Mouse (Mus musculus): ENCODE measurements around the gene Fgf8. TPM values are rescaled to one million over a fixed set of nuclear protein-coding genes. Genes with fewer than 3 reads are reported as not detected.

Gene Fgf8
- polyA plus RNA-seq, 1 experiment from 2014 or later = 78.5 TPM

DNA sequence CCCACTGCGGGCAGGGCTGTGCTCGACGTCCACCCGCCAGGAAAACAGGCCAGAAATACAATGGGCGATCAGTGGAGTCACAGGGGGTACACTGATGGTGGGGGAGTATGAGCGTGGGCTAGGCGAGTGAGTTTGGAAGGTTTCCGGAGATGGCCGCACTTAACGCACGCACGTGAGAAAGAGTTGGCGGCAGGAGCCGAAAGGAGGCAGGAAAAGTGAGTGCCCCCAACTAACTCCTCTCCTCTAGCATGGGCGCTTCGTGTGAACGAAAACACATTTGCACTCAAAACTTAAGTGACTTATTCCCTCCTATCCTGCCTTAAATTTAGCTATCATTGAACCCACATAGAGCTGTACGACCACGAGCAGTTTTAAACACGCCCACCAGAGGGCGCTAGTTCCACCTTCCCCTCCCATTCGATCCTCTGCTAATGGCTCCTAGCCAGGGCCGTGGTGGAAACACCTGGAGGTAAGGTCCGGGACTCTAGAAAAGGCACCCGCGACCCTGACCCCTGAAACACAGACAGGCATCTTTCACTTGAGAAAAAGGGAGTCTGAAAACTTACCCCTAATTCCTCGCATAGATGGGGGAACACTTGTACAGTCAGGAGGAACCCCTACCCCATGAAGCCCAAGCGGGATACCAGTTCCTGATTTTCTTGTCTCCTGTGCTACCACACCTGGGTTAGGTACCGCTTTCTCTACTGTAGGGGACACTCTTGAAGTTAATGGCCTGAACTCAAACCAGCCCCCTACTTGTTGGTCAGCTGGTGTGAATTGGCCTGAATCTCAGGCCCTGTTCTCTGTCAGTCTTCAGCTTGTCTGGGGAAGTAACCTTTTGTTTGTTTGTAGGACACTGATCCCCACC, 3.7 kb upstream of the Fgf8 start:
- Histone ChIP-seq H3K27me3 (ENCODE audit: low read depth, poor library complexity, severe bottlenecking) (peaks cover 60% of the 10 kb centered on the region), H3K36me3 (peaks cover 18% of the 10 kb centered on the region), H3K27ac (no peak overlapping the region), H3K4me3 (peak overlapping the region; percentile 5; the same call in 1 of the 2 replicates), H3K4me1 (peaks cover 62% of the 10 kb centered on the region), H3K9me3 (replicated peaks) (no peaks in the 10 kb centered on the region)
- WGBS = 7% methylated on average over 29 of the region's 29 CpGs
- DNase-seq (ENCODE audit: low spot score) = peak; percentile 88

DNA sequence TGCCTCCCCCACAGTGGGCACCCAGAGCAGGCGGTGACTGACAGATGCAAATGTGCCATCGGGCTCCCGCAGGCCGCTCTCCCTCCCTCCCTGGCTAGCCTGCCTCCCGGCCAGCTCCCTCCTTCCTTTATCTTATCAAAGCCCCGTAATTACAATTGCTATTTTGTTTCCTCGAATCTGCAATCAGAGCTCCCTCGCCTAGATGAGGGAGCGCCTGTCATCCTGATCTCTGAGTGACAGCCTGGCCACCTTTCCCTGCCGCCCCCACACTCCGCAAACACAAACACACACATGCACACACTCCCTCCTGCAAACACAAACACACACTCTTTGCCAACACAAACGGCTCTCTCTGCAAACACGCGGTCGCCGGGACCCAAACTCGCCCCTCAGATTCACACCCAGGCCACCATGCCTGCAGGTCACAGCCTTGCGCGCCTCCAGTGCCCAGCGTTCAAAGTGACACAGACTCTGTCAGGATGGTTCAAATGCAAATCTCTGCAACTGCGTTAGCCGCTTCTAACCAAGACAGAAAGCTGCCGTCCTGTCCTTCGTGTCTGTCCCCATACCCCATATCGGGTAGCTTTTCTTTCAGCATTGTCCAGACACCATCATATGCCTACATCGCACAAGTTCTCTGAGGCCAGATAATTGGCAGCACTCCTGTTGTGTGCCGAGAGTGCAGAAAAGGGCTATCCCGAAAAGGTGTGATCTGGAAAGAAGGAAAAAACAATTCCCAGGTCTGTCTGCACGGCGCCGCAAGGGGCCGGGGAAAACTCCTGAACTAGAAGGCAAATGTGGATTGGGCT, 2.8 kb upstream of the Fgf8 start:
- H3K4me1 ChIP-seq = peaks cover 69% of the 10 kb centered on the region
- no peak overlapping the region for H3K27ac ChIP-seq
- peaks cover 69% of the 10 kb centered on the region for H3K27me3 ChIP-seq (ENCODE audit: low read depth, poor library complexity, severe bottlenecking)
- H3K4me3 ChIP-seq = peak overlapping the region; percentile 5; the same call in 1 of the 2 replicates
- H3K9me3 ChIP-seq (replicated peaks) = no peaks in the 10 kb centered on the region
- WGBS = 2% methylated on average over 32 of the region's 32 CpGs
- H3K36me3 ChIP-seq = peaks cover 11% of the 10 kb centered on the region
- DNase-seq (ENCODE audit: low spot score) = peak; percentile 58

DNA sequence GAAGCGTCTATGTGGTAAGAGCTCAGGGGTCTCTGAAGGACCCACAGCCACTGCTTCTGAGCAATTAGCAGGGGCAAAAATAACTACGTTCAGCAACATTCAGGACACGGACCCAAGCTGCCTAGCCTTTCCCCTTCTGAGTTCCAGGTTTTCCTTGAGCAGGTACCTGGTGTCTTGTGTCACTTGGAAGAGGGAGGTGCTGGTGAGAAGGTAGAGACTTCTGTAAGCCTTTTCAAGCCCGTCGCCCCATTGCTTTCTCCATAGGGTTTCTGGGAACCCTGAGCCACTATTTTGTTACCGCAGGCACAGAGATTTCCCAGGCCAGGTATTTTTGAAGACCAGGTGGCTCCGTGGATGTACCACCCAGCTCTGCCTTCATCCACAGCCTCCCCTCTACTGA, 904 bp upstream of the Fgf8 start:
- peaks cover 88% of the 10 kb centered on the region for H3K27me3 ChIP-seq (ENCODE audit: low read depth, poor library complexity, severe bottlenecking)
- peaks cover 7% of the 10 kb centered on the region for H3K36me3 ChIP-seq
- H3K9me3 ChIP-seq (replicated peaks) = no peaks in the 10 kb centered on the region
- H3K4me3 ChIP-seq = no peak overlapping the region; the same call in 1 of the 2 replicates
- H3K4me1 ChIP-seq = peaks cover 66% of the 10 kb centered on the region
- 13% methylated on average over 7 of the region's 7 CpGs for WGBS
- DNase-seq (ENCODE audit: low spot score) = no peak
- no peak overlapping the region for H3K27ac ChIP-seq

DNA sequence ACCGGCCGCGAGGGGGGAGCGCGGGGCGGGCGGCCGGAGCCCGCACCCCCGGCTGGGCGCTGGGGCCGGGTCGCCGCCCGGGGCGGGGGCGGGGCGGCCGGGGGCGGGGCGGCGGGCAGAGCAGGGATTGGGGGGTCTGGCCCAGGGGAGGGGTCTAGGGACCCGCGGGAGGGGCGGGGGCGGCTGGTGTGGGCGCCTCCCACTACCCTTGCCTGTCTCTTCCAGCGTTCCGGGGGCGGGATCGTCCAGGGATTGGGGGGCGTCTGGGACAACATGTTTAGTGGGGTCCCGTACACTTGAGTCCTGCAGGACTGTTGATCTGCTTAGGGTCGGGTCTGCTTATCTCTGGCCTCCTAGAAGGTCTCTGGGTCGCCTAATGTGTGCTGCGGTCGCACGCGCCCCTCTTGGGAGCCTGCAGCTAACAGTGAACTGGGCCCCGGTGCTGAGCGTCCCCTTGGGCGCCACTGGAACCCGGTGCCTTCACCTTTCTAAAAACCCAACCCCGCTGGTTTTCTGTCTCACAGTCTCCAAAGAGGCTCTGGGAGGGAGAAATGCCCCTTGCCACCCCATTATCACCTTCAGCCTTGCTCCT, 365 bp upstream of the Fgf8 start:
- Histone ChIP-seq H3K4me1 (peaks cover 62% of the 10 kb centered on the region), H3K4me3 (peak overlapping the region; percentile 57), H3K36me3 (peaks cover 4% of the 10 kb centered on the region; the same call in 1 of the 2 replicates), H3K9me3 (replicated peaks) (no peaks in the 10 kb centered on the region), H3K27ac (0 out of 2 replicates have a peak overlapping the region, but pooled peaks have one; percentile 59), H3K27me3 (ENCODE audit: low read depth, poor library complexity, severe bottlenecking) (peaks cover 93% of the 10 kb centered on the region)
- DNase-seq (ENCODE audit: low spot score) = peak; percentile 59
- under 1% methylated on average over 19 of the region's 44 CpGs for WGBS

DNA sequence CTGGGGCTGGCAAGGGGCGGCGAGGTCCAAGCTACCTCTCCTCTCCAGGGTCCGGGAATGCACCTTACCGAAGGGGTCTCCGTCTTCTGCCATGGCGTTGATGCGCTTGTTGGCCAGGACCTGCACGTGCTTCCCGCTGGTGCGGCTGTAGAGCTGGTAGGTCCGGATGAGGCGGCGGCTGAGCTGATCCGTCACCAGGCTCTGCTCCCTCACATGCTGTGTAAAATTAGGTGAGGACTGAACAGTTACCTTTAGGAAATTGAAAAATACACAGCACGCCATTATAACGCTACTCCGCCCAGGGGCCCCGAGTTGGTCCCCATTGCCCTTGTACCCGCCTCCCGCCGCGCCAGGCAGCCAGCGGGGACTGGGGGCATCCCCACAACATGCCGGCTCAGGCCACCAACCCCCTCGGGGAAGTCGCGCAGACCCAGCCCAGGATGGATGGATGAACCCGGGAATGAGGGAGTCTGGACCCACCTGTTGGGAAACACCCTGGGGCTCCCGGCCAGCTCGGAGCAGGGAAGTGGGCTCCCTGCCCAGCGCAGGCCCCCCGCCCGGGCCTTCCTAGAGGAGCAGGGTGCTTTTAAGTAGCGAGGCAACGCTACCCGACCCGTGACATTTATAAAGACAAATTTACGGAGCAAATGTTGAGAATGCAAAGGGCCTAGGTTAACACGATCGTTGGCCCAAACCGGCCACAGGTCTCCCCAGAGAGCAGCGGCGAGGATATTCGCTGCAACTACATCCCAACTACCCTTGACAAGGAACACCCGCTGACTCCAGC, 1.1 kb downstream of the Fgf8 start:
- Histone ChIP-seq H3K27me3 (ENCODE audit: low read depth, poor library complexity, severe bottlenecking) (peaks cover 100% of the 10 kb centered on the region), H3K9me3 (replicated peaks) (no peaks in the 10 kb centered on the region), H3K4me3 (peak overlapping the region; percentile 57), H3K27ac (no peak overlapping the region), H3K36me3 (no peaks in the 10 kb centered on the region), H3K4me1 (peaks cover 61% of the 10 kb centered on the region)
- WGBS = under 1% methylated on average over 45 of the region's 45 CpGs
- peak; percentile 64 for DNase-seq (ENCODE audit: low spot score)

DNA sequence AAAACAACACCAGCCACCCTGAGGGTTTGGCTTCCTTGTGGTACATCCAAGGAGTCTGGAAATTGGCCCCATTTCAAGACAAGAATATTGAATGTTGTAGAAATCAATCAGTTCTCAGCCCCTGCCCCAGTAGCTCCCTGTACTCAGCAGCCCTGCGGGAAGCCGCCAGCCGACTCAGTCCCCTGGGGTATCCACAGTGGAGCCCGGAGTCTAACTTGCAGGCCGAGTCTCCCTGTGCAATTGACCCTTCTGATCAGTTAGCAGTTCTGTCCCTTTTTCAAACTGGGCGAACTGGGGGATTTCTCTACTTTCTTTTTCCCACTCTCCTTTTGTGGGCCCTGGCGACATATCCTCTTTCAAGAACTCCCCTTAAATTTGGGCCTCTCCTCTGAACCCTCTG, 1.9 kb downstream of the Fgf8 start:
- Histone ChIP-seq H3K36me3 (no peaks in the 10 kb centered on the region), H3K4me3 (peak overlapping the region; percentile 57; the same call in 1 of the 2 replicates), H3K9me3 (replicated peaks) (no peaks in the 10 kb centered on the region), H3K27ac (no peak overlapping the region), H3K27me3 (ENCODE audit: low read depth, poor library complexity, severe bottlenecking) (peaks cover 100% of the 10 kb centered on the region), H3K4me1 (peaks cover 58% of the 10 kb centered on the region)
- 4% methylated on average over 7 of the region's 7 CpGs for WGBS
- peak; percentile 59 for DNase-seq (ENCODE audit: low spot score)

DNA sequence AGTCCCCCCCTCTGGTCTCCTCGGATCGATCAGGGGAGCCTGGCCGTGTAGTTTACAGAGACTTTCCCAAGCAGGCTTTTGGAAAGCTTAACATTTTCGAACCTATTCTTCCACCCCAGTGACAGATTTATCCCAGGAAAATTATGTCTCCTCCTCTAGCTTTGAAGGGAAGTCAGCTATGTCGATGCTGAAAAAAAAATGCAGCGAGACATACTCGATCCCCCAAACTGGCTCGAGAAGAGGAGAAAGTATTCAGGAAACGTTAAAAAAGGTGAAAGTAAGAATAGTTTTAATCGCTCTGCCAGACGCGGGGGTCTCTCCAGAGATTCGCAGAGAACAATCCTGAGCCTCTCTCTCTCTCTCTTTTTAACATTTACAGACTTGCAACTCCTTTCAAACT, 2.5 kb downstream of the Fgf8 start:
- no peak for DNase-seq (ENCODE audit: low spot score)
- Histone ChIP-seq H3K36me3 (no peaks in the 10 kb centered on the region), H3K9me3 (replicated peaks) (no peaks in the 10 kb centered on the region), H3K27ac (no peak overlapping the region), H3K4me1 (peaks cover 58% of the 10 kb centered on the region), H3K4me3 (peak overlapping the region; percentile 5; the same call in 1 of the 2 replicates), H3K27me3 (ENCODE audit: low read depth, poor library complexity, severe bottlenecking) (peaks cover 100% of the 10 kb centered on the region)
- WGBS = 11% methylated on average over 13 of the region's 13 CpGs

DNA sequence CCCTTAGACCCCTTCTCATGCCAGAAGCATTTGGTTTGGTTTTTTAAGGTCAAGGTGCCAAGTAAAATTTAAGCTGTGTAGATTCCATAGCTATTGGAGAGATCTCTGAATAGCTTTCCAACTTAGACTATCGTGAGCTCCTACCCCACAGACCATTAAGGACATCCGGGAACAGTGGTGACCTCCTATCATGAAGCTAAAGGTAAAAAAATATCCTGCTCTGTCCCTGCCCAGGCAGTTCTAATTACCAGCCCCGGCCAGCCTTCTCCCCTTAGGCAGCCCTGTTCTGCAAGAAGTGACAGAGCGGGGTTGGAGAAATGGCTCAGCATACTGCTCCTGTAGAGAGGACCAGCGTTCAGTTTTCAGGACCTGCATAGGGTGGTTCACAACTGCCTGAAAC, 4.2 kb downstream of the Fgf8 start:
- DNase-seq (ENCODE audit: low spot score) = no peak
- Histone ChIP-seq H3K27ac (no peak overlapping the region), H3K36me3 (no peaks in the 10 kb centered on the region), H3K9me3 (replicated peaks) (no peaks in the 10 kb centered on the region), H3K4me3 (no peak overlapping the region), H3K4me1 (peaks cover 74% of the 10 kb centered on the region), H3K27me3 (ENCODE audit: low read depth, poor library complexity, severe bottlenecking) (peaks cover 100% of the 10 kb centered on the region)
- WGBS = 53% methylated on average over 5 of the region's 5 CpGs

DNA sequence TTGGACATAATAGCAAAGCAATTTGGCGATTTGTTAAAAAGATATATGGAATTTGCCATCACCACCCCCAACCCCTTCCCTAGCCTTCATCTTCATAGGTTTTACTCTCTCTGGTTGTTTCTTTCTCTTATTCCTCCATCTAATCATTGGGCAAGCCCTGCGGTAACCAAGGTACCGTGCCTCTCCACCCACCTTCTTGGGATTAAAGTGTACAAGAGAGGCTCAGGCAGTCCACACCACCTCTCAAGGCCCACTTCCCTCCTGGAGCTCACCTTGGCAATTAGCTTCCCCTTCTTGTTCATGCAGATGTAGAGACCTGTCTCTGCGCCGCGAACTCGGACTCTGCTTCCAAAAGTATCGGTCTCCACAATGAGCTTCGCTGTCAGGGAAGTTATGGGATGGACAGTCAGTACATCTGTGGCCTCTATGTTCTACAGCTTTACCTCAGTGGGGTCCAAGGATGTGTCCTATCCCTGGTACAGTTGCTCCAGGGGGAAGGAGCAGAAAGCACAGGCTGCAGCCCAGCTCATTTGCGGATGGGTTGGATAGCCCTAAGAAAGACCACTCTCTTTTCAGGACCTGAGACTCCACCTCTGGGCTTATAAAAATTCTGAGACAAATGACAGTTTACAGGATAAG, 4.8 kb downstream of the Fgf8 start:
- Histone ChIP-seq H3K4me3 (no peak overlapping the region; the same call in 1 of the 2 replicates), H3K36me3 (no peaks in the 10 kb centered on the region), H3K27ac (no peak overlapping the region), H3K27me3 (ENCODE audit: low read depth, poor library complexity, severe bottlenecking) (peaks cover 100% of the 10 kb centered on the region), H3K4me1 (peaks cover 73% of the 10 kb centered on the region), H3K9me3 (replicated peaks) (no peaks in the 10 kb centered on the region)
- 74% methylated on average over 10 of the region's 10 CpGs for WGBS
- DNase-seq (ENCODE audit: low spot score) = no peak

DNA sequence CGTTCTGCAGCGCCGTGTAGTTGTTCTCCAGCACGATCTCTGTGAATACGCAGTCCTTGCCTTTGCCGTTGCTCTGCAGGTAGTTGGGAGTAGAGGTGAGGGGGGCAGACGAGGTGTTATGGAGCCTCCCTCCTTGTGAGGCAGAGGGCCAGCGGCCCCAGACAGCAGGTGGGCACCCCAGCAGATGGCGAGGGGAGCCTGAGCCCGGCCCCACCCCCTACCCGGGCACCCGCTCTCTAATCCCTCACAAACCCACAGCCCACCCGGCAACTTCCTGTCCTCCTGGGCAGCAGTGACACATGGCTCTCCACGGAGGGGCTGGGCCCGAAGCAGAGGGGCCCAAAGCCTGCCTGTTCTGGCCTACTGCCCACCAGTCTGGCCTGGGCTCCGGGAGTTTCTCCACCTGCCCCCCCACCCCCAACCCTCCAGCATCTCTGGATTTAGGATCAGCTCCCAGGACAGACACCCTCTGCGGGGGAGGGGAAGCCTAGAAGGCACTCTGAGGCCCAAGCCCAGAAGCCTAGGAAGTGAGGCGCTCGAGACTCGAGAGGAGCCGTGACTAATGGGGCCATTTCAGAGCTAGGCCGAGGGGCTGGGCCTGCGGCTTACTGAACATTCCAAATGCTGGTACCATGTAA, 5.4 kb downstream of the Fgf8 start:
- 13% methylated on average over 23 of the region's 23 CpGs for WGBS
- H3K9me3 ChIP-seq (replicated peaks) = no peaks in the 10 kb centered on the region
- no peaks in the 10 kb centered on the region for H3K36me3 ChIP-seq
- peak overlapping the region; percentile 59 for H3K27ac ChIP-seq
- H3K27me3 ChIP-seq (ENCODE audit: low read depth, poor library complexity, severe bottlenecking) = peaks cover 100% of the 10 kb centered on the region
- peak; percentile 67 for DNase-seq (ENCODE audit: low spot score)
- peaks cover 67% of the 10 kb centered on the region for H3K4me1 ChIP-seq
- H3K4me3 ChIP-seq = peak overlapping the region; percentile 46

DNA sequence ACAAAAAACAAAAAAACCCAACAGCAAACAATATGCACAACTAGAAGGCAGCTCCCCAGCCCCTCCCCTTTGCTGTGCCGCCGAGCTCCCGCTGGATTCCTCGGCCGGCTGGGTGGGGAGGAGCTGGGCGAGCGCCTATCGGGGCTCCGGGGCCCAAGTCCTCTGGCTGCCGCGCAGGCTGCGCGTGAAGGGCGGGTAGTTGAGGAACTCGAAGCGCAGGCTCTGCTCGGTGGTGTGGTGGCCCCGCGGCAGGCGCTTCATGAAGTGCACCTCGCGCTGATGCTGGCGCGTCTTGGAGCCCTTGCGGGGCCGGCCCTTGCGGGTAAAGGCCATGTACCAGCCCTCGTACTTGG, 5.9 kb downstream of the Fgf8 start:
- no peak for DNase-seq (ENCODE audit: low spot score)
- H3K4me3 ChIP-seq = peak overlapping the region; percentile 46
- no peaks in the 10 kb centered on the region for H3K36me3 ChIP-seq
- H3K27ac ChIP-seq = peak overlapping the region; percentile 59
- H3K9me3 ChIP-seq (replicated peaks) = no peaks in the 10 kb centered on the region
- peaks cover 100% of the 10 kb centered on the region for H3K27me3 ChIP-seq (ENCODE audit: low read depth, poor library complexity, severe bottlenecking)
- peaks cover 63% of the 10 kb centered on the region for H3K4me1 ChIP-seq
- WGBS = 2% methylated on average over 28 of the region's 28 CpGs
